Mouse (Mus musculus): ENCODE data around the gene Rnf114. TPM values are rescaled to one million over a fixed set of nuclear protein-coding genes. Genes with fewer than 3 reads are reported as not detected.

The Rnf114 gene
- total and polyA plus RNA-seq, 3 experiments = 40.8 to 50.4 (median 45.6) TPM

GRCm38 (mm10) chr2:167485501-167486377 lies 6.7 kb upstream of the Rnf114 start:
- peaks cover 59% of the 10 kb centered on the region for H3K79me2 ChIP-seq (replicated peaks; ENCODE audit: control insufficient read depth, extremely low read depth, insufficient read depth, poor library complexity, severe bottlenecking)
- H3K4me1 ChIP-seq (ENCODE audit: control insufficient read depth in 1 of 2, insufficient read depth in 2 of 2) = peaks cover 18 to 49% of the 10 kb centered on the region in 2 experiments
- no peak overlapping the region for H3K9ac ChIP-seq (ENCODE audit: insufficient read depth, low read depth)
- DNase-seq (ENCODE audit: extremely low read depth) = peak; percentile 39
- dilution Hi-C loops (cut with MboI; ENCODE audit: extremely low pct_ligation_motif_present, extremely low pct_unique_long_range_greater_than_20kb, low sequenced_read_pairs) = no loop called here
- H3K9me3 ChIP-seq (replicated peaks; ENCODE audit: low read length) = no peaks in the 10 kb centered on the region
- in situ Hi-C loops (cut with MboI; ENCODE audit: low pct_ligation_motif_present, low pct_unique_long_range_greater_than_20kb, low sequenced_read_pairs) = loop anchor here (10.0 kb wide), 1 partner anchor 421 kb away; the partner anchor contains the start of gene Znfx1
- no peak overlapping the region for H3K4me2 ChIP-seq (ENCODE audit: insufficient read depth, low read depth, poor library complexity, severe bottlenecking)
- no peak overlapping the region for H3K4me3 ChIP-seq (replicated peaks in 1 of 3; ENCODE audit: low read depth in 2 of 3, low read length in 2 of 3, poor library complexity in 1 of 3)
- peaks cover 60 to 75% of the 10 kb centered on the region in 2 experiments for H3K36me3 ChIP-seq (replicated peaks in 1 of 2; ENCODE audit: control insufficient read depth in 1 of 2, insufficient read depth in 1 of 2, low read length in 1 of 2)
- no peaks in the 10 kb centered on the region for H3K27me3 ChIP-seq (replicated peaks)
- no peak for TF ChIP-seq USF2 (conservative IDR thresholded peaks at IDR 0.05; ENCODE audit: low read depth, low read length)
- no peak for TF ChIP-seq JUND (conservative IDR thresholded peaks at IDR 0.05; ENCODE audit: low read depth, low read length)
- TF ChIP-seq CTCF (conservative IDR thresholded peaks at IDR 0.05 in 1 of 2, IDR thresholded peaks at IDR 0.05 in 1 of 2; ENCODE audit: low read depth in 2 of 2, low read length in 2 of 2) = no peak
- no peak for TF ChIP-seq IRF4 (IDR thresholded peaks at IDR 0.05; ENCODE audit: low read depth, low read length)
- no peak overlapping the region for H3K27ac ChIP-seq (ENCODE audit: insufficient read depth, low read depth)

DNA sequence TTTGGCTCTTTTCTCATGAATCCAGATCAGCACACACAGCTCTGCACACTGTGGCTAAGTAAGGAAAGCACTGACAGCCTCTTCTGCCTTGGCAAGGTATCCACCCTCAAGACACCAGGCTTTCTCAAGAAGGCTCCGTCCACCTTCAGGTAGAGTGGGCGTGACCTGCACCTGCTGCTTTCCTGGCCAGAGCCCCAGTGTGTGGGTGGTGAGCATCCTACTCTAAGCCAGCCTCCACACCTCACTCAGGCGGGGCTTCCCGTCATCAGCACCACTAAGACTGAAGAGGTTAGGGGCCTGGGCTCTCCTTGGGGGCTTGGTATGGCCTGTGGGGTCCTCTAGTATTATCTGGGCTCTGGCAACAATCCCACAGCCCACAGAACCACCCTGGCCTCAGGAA lies 5.9 kb upstream of the Rnf114 start:
- Histone ChIP-seq H3K9me3 (replicated peaks; ENCODE audit: low read length) (no peaks in the 10 kb centered on the region), H3K79me2 (replicated peaks; ENCODE audit: control insufficient read depth, extremely low read depth, insufficient read depth, poor library complexity, severe bottlenecking) (peaks cover 67% of the 10 kb centered on the region), H3K27me3 (replicated peaks) (no peaks in the 10 kb centered on the region), H3K27ac (ENCODE audit: insufficient read depth, low read depth) (peak overlapping the region; percentile 12; the same call in 1 of the 2 replicates), H3K4me1 (ENCODE audit: control insufficient read depth in 1 of 2, insufficient read depth in 2 of 2) (peaks cover 18 to 58% of the 10 kb centered on the region in 2 experiments), H3K36me3 (replicated peaks in 1 of 2; ENCODE audit: control insufficient read depth in 1 of 2, insufficient read depth in 1 of 2, low read length in 1 of 2) (peaks cover 60 to 72% of the 10 kb centered on the region in 2 experiments), H3K4me3 (replicated peaks in 1 of 3; ENCODE audit: low read depth in 2 of 3, low read length in 2 of 3, poor library complexity in 1 of 3) (no peak overlapping the region), H3K9ac (ENCODE audit: insufficient read depth, low read depth) (no peak overlapping the region), H3K4me2 (ENCODE audit: insufficient read depth, low read depth, poor library complexity, severe bottlenecking) (no peak overlapping the region)
- dilution Hi-C loops (cut with MboI; ENCODE audit: extremely low pct_ligation_motif_present, extremely low pct_unique_long_range_greater_than_20kb, low sequenced_read_pairs) (no loop called here), in situ Hi-C loops (cut with MboI; ENCODE audit: low pct_ligation_motif_present, low pct_unique_long_range_greater_than_20kb, low sequenced_read_pairs) (loop anchor here (10.0 kb wide), 1 partner anchor 422 kb away; the partner anchor contains the start of gene Znfx1)
- TF ChIP-seq CHD2 (IDR thresholded peaks at IDR 0.05; ENCODE audit: low read length) = no peak
- TF ChIP-seq MAZ (IDR thresholded peaks at IDR 0.05; ENCODE audit: low read depth, low read length) = no peak
- TF ChIP-seq MAX (IDR thresholded peaks at IDR 0.05; ENCODE audit: low read length) = no peak
- no peak for TF ChIP-seq CHD1 (IDR thresholded peaks at IDR 0.05; ENCODE audit: low read depth, low read length)
- no peak for TF ChIP-seq POLR2A (IDR thresholded peaks at IDR 0.05; ENCODE audit: low read depth, low read length)
- TF ChIP-seq POLR2AphosphoS2 (IDR thresholded peaks at IDR 0.05; ENCODE audit: low read depth, low read length) = no peak
- no peak for TF ChIP-seq CTCF (conservative IDR thresholded peaks at IDR 0.05 in 1 of 2, IDR thresholded peaks at IDR 0.05 in 1 of 2; ENCODE audit: low read depth in 2 of 2, low read length in 2 of 2)
- TF ChIP-seq MYC (IDR thresholded peaks at IDR 0.05; ENCODE audit: low read depth, low read length) = no peak
- no peak for TF ChIP-seq JUND (conservative IDR thresholded peaks at IDR 0.05; ENCODE audit: low read depth, low read length)
- no peak for TF ChIP-seq USF2 (conservative IDR thresholded peaks at IDR 0.05; ENCODE audit: low read depth, low read length)
- no peak for TF ChIP-seq RCOR1 (conservative IDR thresholded peaks at IDR 0.05; ENCODE audit: low read depth, low read length)
- no peak for TF ChIP-seq BHLHE40 (IDR thresholded peaks at IDR 0.05; ENCODE audit: low read depth, low read length)
- no peak for TF ChIP-seq KAT2A (IDR thresholded peaks at IDR 0.05; ENCODE audit: insufficient replicate concordance, low read length)
- DNase-seq (ENCODE audit: extremely low read depth) = no peak
